Mouse (Mus musculus): ENCODE measurements around the gene Sh2d2a.

DNA sequence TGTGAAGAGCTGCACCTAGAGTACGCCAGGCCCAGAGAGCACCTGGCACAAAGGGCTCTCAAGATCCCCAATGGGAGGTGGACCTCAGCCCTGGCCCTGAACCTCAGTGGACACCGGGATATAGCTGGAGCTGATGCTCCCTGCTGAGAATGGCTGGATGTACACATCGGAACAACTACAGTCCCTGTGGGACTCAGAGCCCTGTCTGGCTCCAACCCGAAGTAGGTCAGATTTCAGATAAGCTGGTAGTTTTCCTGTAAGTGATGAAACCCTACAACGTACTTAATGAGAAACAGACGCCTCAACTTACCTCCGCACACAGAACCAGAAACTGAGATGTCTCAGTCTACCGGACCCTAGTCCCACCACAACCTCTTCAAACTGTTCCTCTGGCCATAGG is 11.1 kb downstream of the Sh2d2a start:
- TF ChIP-seq CTCF (IDR thresholded peaks at IDR 0.05; ENCODE audit: low read depth), result no peak
- TF ChIP-seq EP300 (IDR thresholded peaks at IDR 0.05; ENCODE audit: low read depth), result no peak
